Mouse (Mus musculus) lung, adult 2 months (tissue): ENCODE results near the gene Rftn1. TPM values are rescaled to one million over a fixed set of nuclear protein-coding genes. Genes with fewer than 3 reads are reported as not detected.

ENCODE experiments used
- DNase-seq: peaks from one replicate; pipeline ENCODE4 v3.0.0; 2022
- H3K4me1 ChIP-seq: fragments of 200-500 bp; 2 replicates; pipeline ENCODE4 v1.6.1; 2011; ENCODE audit warnings: low read length; ENCODE audit not compliant: control insufficient read depth, insufficient read depth
- H3K4me3 ChIP-seq: fragments of 200-500 bp; replicated peaks from 2 replicates; pipeline ENCODE3; 2011; ENCODE audit warnings: low read depth, mild to moderate bottlenecking, control low read depth, low read length; ENCODE audit errors: extremely low read depth
- CTCF ChIP-seq: fragments of 200-500 bp; IDR thresholded peaks from 2 replicates; pipeline ENCODE4 v1.5.1; 2011; ENCODE audit warnings: mild to moderate bottlenecking, low read length, control low read depth; ENCODE audit not compliant: insufficient read depth
- POLR2A ChIP-seq: fragments of 200-500 bp; IDR thresholded peaks from 2 replicates; pipeline ENCODE4 v1.6.1; 2011; ENCODE audit warnings: low read depth, mild to moderate bottlenecking, control low read depth, low read length, borderline replicate concordance; ENCODE audit errors: extremely low read depth
- WGBS: fragments of 180-500 bp; shearing (Covaris S2); methylation state at CpG from one replicate; pipeline ENCODE4 v1.1.7; 2018; 5-methylcytosine and 5-hydroxymethylcytosine counted together
- polyA plus RNA-seq: library from polyadenylated mRNA; depleted of rRNA; stranded (reverse); fragments of >200 nt; gene quantifications from 2 replicates; pipeline ENCODE4 v1.2.3, GENCODE M21; 2012

The Rftn1 gene
- polyA plus RNA-seq, 1 experiment, result 32.4 TPM

DNA sequence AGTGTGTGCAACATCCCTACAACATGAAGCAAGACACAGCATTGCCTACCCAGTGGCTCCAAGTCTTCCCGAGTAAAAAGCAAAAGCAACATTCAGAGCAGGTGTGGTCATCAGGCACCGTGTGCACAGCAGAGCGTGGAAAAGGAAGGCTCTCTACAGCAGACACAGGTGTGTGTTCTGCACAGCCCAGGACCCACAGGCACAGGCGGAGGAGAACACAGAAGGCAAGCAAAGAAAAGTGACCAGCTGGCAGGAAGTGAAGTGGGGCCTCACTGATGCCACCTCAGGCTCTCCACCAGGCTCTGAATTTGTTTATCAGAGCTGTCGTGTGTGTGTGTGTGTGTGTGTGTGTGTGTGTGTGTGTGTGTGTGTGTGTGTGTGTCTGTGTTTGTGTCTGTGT lies 17.1 kb downstream of the Rftn1 start:
- 82% methylated on average over 5 of the region's 5 CpGs for WGBS
- DNase-seq, result no peak
- H3K4me1 ChIP-seq, result peaks cover 13% of the 10 kb centered on the region
- H3K4me3 ChIP-seq, result no peak overlapping the region
- TF ChIP-seq CTCF (no peak), POLR2A (no peak)

DNA sequence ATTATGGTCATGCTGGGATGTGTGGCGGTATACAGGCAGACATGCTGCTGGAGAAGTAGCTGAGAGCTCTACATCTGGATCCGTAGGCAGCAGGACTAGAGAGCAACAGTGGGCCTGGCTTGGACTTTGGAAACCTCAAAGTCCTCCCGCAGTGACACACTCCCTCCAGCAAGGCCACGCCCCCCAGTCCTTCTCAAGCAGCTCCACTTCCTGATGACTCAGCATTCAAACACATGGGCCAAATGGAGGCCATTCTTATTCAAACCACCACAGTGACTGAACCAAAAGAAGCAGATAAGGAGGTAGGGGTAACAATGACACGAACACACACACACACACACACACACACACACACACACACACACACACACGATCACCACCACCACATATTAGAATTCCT lies 17.7 kb downstream of the Rftn1 start:
- TF ChIP-seq POLR2A, result no peak
- TF ChIP-seq CTCF, result no peak
- no peak overlapping the region for H3K4me3 ChIP-seq
- no peak for DNase-seq
- 94% methylated on average over 6 of the region's 6 CpGs for WGBS
- peaks cover 13% of the 10 kb centered on the region for H3K4me1 ChIP-seq

DNA sequence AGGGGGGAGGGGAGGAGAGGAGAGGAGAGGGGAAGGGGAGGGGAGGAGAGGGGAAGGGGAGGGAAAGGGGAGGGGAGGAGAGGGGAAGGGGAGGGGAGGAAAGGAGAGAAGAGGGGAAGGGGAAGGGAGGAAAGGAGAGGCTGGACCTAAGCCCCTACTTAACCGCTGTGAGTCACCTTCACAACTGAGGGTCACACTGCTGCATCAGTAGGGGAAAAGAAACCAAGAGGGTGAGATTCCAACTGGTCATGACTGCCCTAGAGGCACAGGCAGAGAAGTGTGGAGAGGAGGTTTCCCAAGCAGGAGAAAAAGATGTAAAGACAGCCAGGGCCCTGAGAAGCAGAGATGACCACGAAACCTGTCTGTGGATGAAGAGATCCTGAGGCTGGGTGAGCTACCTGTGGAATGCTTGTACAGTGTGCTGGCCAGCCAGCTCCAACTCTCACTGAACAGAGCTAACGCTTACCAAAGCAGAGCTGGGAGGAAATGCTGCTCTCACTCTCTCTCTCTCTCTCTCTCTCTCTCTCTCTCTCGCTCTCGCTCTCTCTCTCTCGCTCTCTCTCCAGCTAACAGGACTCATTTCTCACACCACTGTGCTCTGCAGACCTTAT lies 19.4 kb downstream of the Rftn1 start:
- WGBS, result 39% methylated on average over 6 of the region's 6 CpGs
- DNase-seq, result no peak
- TF ChIP-seq POLR2A (no peak), CTCF (no peak)
- Histone ChIP-seq H3K4me1 (peaks cover 13% of the 10 kb centered on the region), H3K4me3 (no peak overlapping the region)

DNA sequence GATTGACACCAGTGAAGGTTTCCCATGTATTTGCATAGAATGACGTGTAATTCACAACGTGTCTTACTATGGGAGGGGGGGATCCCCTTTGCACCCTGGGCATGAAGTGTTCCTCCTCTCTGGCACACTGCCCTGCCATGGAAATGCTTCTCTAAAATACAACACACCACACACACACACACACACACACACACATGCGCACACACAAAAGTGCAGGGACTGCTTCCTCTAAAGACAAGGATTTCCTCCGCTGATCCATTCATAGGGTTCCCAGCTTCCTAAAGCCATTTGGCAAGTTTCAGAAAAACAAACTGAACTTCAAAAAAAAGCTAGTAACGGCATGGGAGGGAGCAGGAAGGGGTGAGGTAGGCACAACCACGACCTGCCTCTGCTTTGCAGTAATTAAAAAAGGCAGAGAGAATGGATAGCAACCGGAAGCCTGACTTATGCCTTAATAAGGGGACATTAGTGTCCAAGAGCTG lies 20.5 kb downstream of the Rftn1 start:
- 32% methylated on average over 7 of the region's 7 CpGs for WGBS
- H3K4me1 ChIP-seq, result peaks cover 13% of the 10 kb centered on the region
- TF ChIP-seq CTCF, result no peak
- TF ChIP-seq POLR2A, result no peak
- DNase-seq, result no peak
- no peak overlapping the region for H3K4me3 ChIP-seq

DNA sequence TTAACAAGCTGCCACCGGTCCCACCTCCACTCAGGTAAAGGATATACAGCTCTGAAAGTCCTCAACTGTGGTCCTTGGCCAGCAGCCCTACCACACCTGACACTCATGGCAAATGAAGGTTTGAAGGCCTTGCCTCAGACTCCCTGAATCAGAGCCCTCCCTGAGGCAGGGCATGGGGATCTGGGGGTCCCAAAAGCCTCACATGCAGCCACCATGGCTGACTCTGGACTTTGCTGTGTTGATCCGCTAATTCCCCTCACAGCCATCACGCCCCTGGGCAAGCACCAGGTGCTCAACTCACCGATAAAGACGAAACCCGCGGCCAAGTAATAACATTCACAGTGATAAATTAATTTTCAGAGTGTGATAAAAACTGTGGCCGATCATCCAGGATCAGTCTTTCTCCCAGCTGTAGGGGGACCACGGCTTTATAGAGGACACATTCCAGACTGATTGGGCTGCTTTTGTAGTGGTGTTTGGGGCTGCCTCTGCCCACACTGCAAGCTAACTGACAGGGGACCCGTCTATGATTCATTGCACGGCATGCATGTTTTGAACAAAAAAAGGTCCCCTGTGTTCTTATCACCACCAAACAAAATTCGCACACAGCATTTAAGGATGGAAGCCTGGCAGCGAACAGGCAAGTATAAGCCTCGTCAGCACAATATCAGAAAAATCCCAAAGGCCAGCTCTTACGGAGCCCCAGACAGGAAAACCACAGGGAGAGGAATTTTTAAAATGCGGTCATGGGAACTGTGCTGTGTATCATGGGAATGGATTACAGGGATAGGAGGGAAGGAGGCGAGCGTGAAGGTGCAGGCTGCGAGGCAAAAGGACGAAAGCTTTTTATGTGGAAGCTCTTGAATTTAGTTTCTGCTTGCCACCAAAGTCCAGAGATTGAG lies 29.3 kb downstream of the Rftn1 start:
- DNase-seq, result no peak
- TF ChIP-seq POLR2A (no peak), CTCF (no peak)
- no peak overlapping the region for H3K4me3 ChIP-seq
- 86% methylated on average over 20 of the region's 20 CpGs for WGBS
- H3K4me1 ChIP-seq, result no peaks in the 10 kb centered on the region; the same call in 1 of the 2 replicates

DNA sequence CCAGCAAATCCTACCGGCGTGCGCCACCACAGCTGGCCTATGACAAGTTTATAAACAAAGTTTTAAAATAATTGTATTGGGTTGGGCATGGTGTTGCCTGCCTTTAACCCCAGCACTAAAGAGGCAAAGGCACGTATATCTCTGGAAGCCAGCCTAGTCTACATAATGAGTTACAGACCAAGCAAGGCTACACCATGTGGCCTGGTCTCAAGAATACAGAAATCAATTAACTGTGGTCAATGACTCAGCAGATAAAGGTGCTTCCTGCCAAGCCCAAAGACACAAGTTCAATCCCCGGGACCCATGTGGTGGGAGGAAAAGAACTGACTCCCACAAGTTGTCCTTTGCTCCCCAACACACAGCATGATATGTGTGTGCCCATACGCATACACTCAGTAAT lies 30.1 kb downstream of the Rftn1 start:
- no peak overlapping the region for H3K4me3 ChIP-seq
- no peaks in the 10 kb centered on the region; the same call in 1 of the 2 replicates for H3K4me1 ChIP-seq
- 74% methylated on average over 6 of the region's 6 CpGs for WGBS
- TF ChIP-seq POLR2A (no peak), CTCF (no peak)
- DNase-seq, result no peak

DNA sequence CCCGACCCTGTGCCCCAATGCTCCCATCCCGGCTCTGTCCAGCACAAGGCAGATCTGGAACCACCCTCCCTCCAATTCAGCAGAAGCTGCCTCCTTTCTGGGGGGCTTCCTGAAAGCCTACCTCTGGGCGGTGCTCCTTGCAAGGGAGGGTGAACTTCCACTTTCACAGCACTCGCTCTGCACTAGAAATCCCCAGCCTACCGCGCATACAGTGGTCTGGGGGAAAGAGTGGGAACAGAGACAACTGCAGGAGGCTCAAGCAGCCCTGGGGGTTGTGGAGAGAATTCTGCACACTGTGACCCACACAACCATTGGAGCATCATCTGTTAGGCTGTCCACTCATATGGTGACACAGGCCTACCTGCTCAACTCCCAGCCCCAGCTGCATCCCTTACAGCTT lies 30.7 kb downstream of the Rftn1 start:
- no peaks in the 10 kb centered on the region; the same call in 1 of the 2 replicates for H3K4me1 ChIP-seq
- 90% methylated on average over 6 of the region's 6 CpGs for WGBS
- TF ChIP-seq CTCF, result no peak
- TF ChIP-seq POLR2A, result no peak
- H3K4me3 ChIP-seq, result no peak overlapping the region
- DNase-seq, result no peak

DNA sequence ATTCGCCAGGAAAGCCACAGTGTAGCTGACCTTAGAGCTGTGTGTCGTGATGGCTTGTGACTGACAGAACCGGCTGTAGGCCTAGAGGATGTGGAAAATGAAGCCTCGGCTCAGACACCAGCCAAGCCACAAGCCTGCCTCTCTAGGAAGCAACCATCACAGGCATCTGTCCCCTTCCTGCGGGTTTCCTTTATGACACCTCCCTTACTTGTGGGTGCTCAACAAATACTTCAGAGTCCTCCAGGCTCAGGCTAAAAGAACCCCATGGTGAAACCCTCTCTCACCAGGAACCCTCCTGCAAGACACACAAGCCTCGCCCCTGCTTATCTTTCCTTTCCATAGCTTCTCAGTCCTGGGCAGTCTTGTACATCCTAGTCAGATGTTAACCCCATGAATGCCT lies 31.9 kb downstream of the Rftn1 start:
- no peak for DNase-seq
- TF ChIP-seq POLR2A (no peak), CTCF (no peak)
- Histone ChIP-seq H3K4me3 (no peak overlapping the region), H3K4me1 (no peaks in the 10 kb centered on the region; the same call in 1 of the 2 replicates)
- 64% methylated on average over 6 of the region's 6 CpGs for WGBS

DNA sequence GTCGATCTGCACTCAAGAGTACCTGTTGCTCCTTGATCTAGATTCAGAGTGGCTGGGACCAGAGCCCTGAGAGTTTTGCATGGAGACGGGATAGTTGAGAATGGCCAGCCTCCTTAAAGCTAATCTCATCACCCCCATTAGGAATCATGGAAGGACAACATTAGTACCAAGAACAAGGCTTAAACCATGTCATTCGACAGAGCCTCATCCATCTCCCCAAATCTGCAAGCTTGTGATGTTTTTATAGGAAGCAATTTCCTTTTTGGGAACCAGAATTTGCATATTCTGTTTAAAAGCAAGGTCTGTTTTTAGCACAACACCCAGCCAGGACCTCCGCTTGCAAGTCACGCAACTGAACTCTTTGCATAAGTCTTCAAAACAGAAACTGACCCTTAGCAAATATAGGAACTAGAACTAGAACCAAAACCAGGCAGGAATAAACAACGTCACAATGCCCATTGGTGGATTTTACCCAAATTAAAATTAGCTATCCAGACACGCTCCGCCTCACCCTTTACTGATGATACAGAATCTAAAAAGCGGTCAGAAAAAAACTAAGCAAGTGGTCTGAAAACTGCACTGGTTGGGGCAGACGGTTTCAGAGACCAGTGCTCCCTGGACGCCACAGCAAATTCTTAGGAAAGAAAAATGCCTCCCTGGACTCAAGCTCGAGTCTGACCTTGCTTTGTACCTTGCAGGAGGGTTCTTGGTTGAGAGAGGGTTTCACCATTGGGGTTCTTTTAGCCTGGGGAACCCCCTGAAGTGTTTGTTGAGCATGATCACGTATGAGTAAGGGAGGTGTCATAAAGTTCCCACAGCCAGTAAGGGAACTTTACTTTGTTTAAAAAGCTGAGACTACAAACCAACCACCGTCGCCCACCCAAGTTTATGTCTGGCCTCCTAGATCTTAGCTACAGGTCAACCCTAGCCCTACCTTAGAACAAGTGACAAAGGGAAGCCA lies 33.0 kb downstream of the Rftn1 start:
- TF ChIP-seq CTCF (no peak), POLR2A (no peak)
- no peak overlapping the region for H3K4me3 ChIP-seq
- no peak for DNase-seq
- 81% methylated on average over 15 of the region's 15 CpGs for WGBS
- H3K4me1 ChIP-seq, result no peaks in the 10 kb centered on the region; the same call in 1 of the 2 replicates
